Mouse (Mus musculus) lung, adult 2 months (tissue): ENCODE measurements around the gene Adamts12. TPM values are rescaled to one million over a fixed set of nuclear protein-coding genes. Genes with fewer than 3 reads are reported as not detected.

Experiments used
- DNase-seq: peaks from one replicate; pipeline ENCODE4 v3.0.0; 2022
- H3K4me1 ChIP-seq: fragments of 200-500 bp; 2 replicates; pipeline ENCODE4 v1.6.1; 2011; ENCODE audit warnings: low read length; ENCODE audit not compliant: control insufficient read depth, insufficient read depth
- H3K4me3 ChIP-seq: fragments of 200-500 bp; replicated peaks from 2 replicates; pipeline ENCODE3; 2011; ENCODE audit warnings: low read depth, mild to moderate bottlenecking, control low read depth, low read length; ENCODE audit errors: extremely low read depth
- CTCF ChIP-seq: fragments of 200-500 bp; IDR thresholded peaks from 2 replicates; pipeline ENCODE4 v1.5.1; 2011; ENCODE audit warnings: mild to moderate bottlenecking, low read length, control low read depth; ENCODE audit not compliant: insufficient read depth
- POLR2A ChIP-seq: fragments of 200-500 bp; IDR thresholded peaks from 2 replicates; pipeline ENCODE4 v1.6.1; 2011; ENCODE audit warnings: low read depth, mild to moderate bottlenecking, control low read depth, low read length, borderline replicate concordance; ENCODE audit errors: extremely low read depth
- WGBS: fragments of 180-500 bp; shearing (Covaris S2); methylation state at CpG from one replicate; pipeline ENCODE4 v1.1.7; 2018; 5-methylcytosine and 5-hydroxymethylcytosine counted together
- polyA plus RNA-seq: library from polyadenylated mRNA; depleted of rRNA; stranded (reverse); fragments of >200 nt; gene quantifications from 2 replicates; pipeline ENCODE4 v1.2.3, GENCODE M21; 2012

The Adamts12 gene
- polyA plus RNA-seq, 1 experiment: 1.2 TPM

- 28% methylated on average over 6 of the region's 6 CpGs for WGBS
- DNase-seq: no peak
- H3K4me3 ChIP-seq: no peak overlapping the region
- no peaks in the 10 kb centered on the region for H3K4me1 ChIP-seq
- no peak for TF ChIP-seq CTCF
- no peak for TF ChIP-seq POLR2A
Observed at GRCm38 (mm10) chr15:11128457-11128856, 63.9 kb downstream of the Adamts12 start.

- H3K4me1 ChIP-seq: no peaks in the 10 kb centered on the region
- 76% methylated on average over 5 of the region's 5 CpGs for WGBS
- no peak overlapping the region for H3K4me3 ChIP-seq
- DNase-seq: no peak
- TF ChIP-seq POLR2A (no peak), CTCF (no peak)
Observed at GRCm38 (mm10) chr15:11132586-11133558, 68.3 kb downstream of the Adamts12 start.

GRCm38 (mm10) chr15:11145581-11145980 lies 81.0 kb downstream of the Adamts12 start:
- no peaks in the 10 kb centered on the region for H3K4me1 ChIP-seq
- no peak overlapping the region for H3K4me3 ChIP-seq
- 38% methylated on average over 3 of the region's 3 CpGs for WGBS
- no peak for TF ChIP-seq POLR2A
- DNase-seq: no peak

GRCm38 (mm10) chr15:11159386-11159785 lies 94.8 kb downstream of the Adamts12 start:
- 56% methylated on average over 6 of the region's 6 CpGs for WGBS
- no peak overlapping the region for H3K4me3 ChIP-seq
- no peak for DNase-seq
- no peak for TF ChIP-seq POLR2A
- TF ChIP-seq CTCF: no peak
- no peaks in the 10 kb centered on the region for H3K4me1 ChIP-seq

- 32% methylated on average over 2 of the region's 2 CpGs for WGBS
- H3K4me1 ChIP-seq: no peaks in the 10 kb centered on the region
- DNase-seq: no peak
- no peak overlapping the region for H3K4me3 ChIP-seq
- TF ChIP-seq POLR2A: no peak
- TF ChIP-seq CTCF: no peak
Observed at GRCm38 (mm10) chr15:11160759-11161158, 96.2 kb downstream of the Adamts12 start.

- no peaks in the 10 kb centered on the region for H3K4me1 ChIP-seq
- no peak overlapping the region for H3K4me3 ChIP-seq
- no peak for TF ChIP-seq POLR2A
- no peak for TF ChIP-seq CTCF
- 43% methylated on average over 3 of the region's 3 CpGs for WGBS
- no peak for DNase-seq
Observed at GRCm38 (mm10) chr15:11165883-11166282, 101.3 kb downstream of the Adamts12 start.

GRCm38 (mm10) chr15:11173884-11174470 lies 109.4 kb downstream of the Adamts12 start:
- DNase-seq: no peak
- TF ChIP-seq CTCF: no peak
- no peak for TF ChIP-seq POLR2A
- 78% methylated on average over 7 of the region's 7 CpGs for WGBS
- Histone ChIP-seq H3K4me1 (peaks cover 4% of the 10 kb centered on the region), H3K4me3 (no peak overlapping the region)

- H3K4me1 ChIP-seq: peaks cover 4% of the 10 kb centered on the region
- no peak overlapping the region for H3K4me3 ChIP-seq
- no peak for DNase-seq
- TF ChIP-seq CTCF: no peak
- no peak for TF ChIP-seq POLR2A
- 62% methylated on average over 13 of the region's 13 CpGs for WGBS
Observed at GRCm38 (mm10) chr15:11174842-11175241, 110.3 kb downstream of the Adamts12 start.

GRCm38 (mm10) chr15:11177448-11177847 lies 112.9 kb downstream of the Adamts12 start:
- DNase-seq: no peak
- TF ChIP-seq CTCF: no peak
- no peak for TF ChIP-seq POLR2A
- Histone ChIP-seq H3K4me3 (no peak overlapping the region), H3K4me1 (peaks cover 4% of the 10 kb centered on the region)
- WGBS: 75% methylated on average over 9 of the region's 9 CpGs
